Mouse (Mus musculus): ENCODE measurements around the gene Ccdc146. TPM values are rescaled to one million over a fixed set of nuclear protein-coding genes. Genes with fewer than 3 reads are reported as not detected.

Ccdc146 gene
- polyA plus RNA-seq, 1 experiment from 2014 or later: not detected

- no peak overlapping the region for H3K4me3 ChIP-seq
- no peaks in the 10 kb centered on the region; the same call in 1 of the 2 replicates for H3K4me1 ChIP-seq
- H3K27me3 ChIP-seq (ENCODE audit: poor library complexity, severe bottlenecking): no peaks in the 10 kb centered on the region
- no peak overlapping the region for H3K27ac ChIP-seq
- H3K9me3 ChIP-seq: no peaks in the 10 kb centered on the region
- WGBS: 48% methylated on average over 14 of the region's 14 CpGs
- no peak for DNase-seq (ENCODE audit: extremely low spot score, low spot score)
- no peaks in the 10 kb centered on the region for H3K36me3 ChIP-seq (replicated peaks)
These were observed 40.9 kb downstream of the Ccdc146 start for GRCm38 (mm10) chr5:21383392-21384251.

- Histone ChIP-seq H3K4me3 (no peak overlapping the region), H3K9me3 (no peaks in the 10 kb centered on the region), H3K27ac (no peak overlapping the region), H3K27me3 (ENCODE audit: poor library complexity, severe bottlenecking) (no peaks in the 10 kb centered on the region), H3K4me1 (no peaks in the 10 kb centered on the region; the same call in 1 of the 2 replicates), H3K36me3 (replicated peaks) (no peaks in the 10 kb centered on the region)
- WGBS: 84% methylated on average over 6 of the region's 6 CpGs
- DNase-seq (ENCODE audit: extremely low spot score, low spot score): no peak
These were observed 41.8 kb downstream of the Ccdc146 start for GRCm38 (mm10) chr5:21382678-21383077.

- H3K4me1 ChIP-seq: no peaks in the 10 kb centered on the region; the same call in 1 of the 2 replicates
- no peak overlapping the region for H3K27ac ChIP-seq
- no peak overlapping the region for H3K4me3 ChIP-seq
- no peak for DNase-seq (ENCODE audit: extremely low spot score, low spot score)
- H3K27me3 ChIP-seq (ENCODE audit: poor library complexity, severe bottlenecking): no peaks in the 10 kb centered on the region
- no peaks in the 10 kb centered on the region for H3K9me3 ChIP-seq
- 89% methylated on average over 6 of the region's 6 CpGs for WGBS
- H3K36me3 ChIP-seq (replicated peaks): no peaks in the 10 kb centered on the region
These were observed 42.5 kb downstream of the Ccdc146 start for GRCm38 (mm10) chr5:21381986-21382385.

- H3K4me3 ChIP-seq: no peak overlapping the region
- no peak overlapping the region for H3K27ac ChIP-seq
- no peaks in the 10 kb centered on the region for H3K9me3 ChIP-seq
- H3K4me1 ChIP-seq: no peaks in the 10 kb centered on the region; the same call in none of the 2 replicates
- peaks cover 6% of the 10 kb centered on the region for H3K27me3 ChIP-seq (ENCODE audit: poor library complexity, severe bottlenecking)
- DNase-seq (ENCODE audit: extremely low spot score, low spot score): no peak
- WGBS: 86% methylated on average over 2 of the region's 2 CpGs
- H3K36me3 ChIP-seq (replicated peaks): no peaks in the 10 kb centered on the region
These were observed 46.1 kb downstream of the Ccdc146 start for GRCm38 (mm10) chr5:21378397-21378796.

- Histone ChIP-seq H3K27me3 (ENCODE audit: poor library complexity, severe bottlenecking) (peaks cover 17% of the 10 kb centered on the region), H3K27ac (no peak overlapping the region), H3K4me3 (no peak overlapping the region), H3K36me3 (replicated peaks) (no peaks in the 10 kb centered on the region), H3K9me3 (no peaks in the 10 kb centered on the region), H3K4me1 (peaks cover 14% of the 10 kb centered on the region)
- 85% methylated on average over 4 of the region's 4 CpGs for WGBS
- DNase-seq (ENCODE audit: extremely low spot score, low spot score): no peak
These were observed 47.5 kb downstream of the Ccdc146 start for GRCm38 (mm10) chr5:21376935-21377334.

GRCm38 (mm10) chr5:21373180-21373518, 51.3 kb downstream of the Ccdc146 start:
- Histone ChIP-seq H3K4me3 (peak overlapping the region; percentile 66), H3K9me3 (no peaks in the 10 kb centered on the region), H3K27me3 (ENCODE audit: poor library complexity, severe bottlenecking) (peaks cover 17% of the 10 kb centered on the region), H3K27ac (peak overlapping the region; percentile 85; the same call in 1 of the 2 replicates), H3K4me1 (peaks cover 21% of the 10 kb centered on the region), H3K36me3 (replicated peaks) (no peaks in the 10 kb centered on the region)
- no peak for DNase-seq (ENCODE audit: extremely low spot score, low spot score)
- 74% methylated on average over 7 of the region's 7 CpGs for WGBS

- H3K4me3 ChIP-seq: peak within 1 kb of the TSS; percentile 66
- H3K27ac ChIP-seq: peak within 1 kb of the TSS; percentile 85
- H3K27me3 ChIP-seq (ENCODE audit: poor library complexity, severe bottlenecking): peaks cover 17% of the 10 kb centered on the region
- 5% methylated on average over 31 of the region's 31 CpGs for WGBS
- H3K4me1 ChIP-seq: peaks cover 26% of the 10 kb centered on the region
- no peaks in the 10 kb centered on the region for H3K36me3 ChIP-seq (replicated peaks)
- DNase-seq (ENCODE audit: extremely low spot score, low spot score): peak; percentile 67
- no peaks in the 10 kb centered on the region for H3K9me3 ChIP-seq
These were observed 51.8 kb downstream of the Ccdc146 start, which contains the start of gene Fgl2 for GRCm38 (mm10) chr5:21372493-21373179. Gene Fgl2, plus strand, starts transcription at chr5:21372642.

- peak overlapping the region; percentile 66 for H3K4me3 ChIP-seq
- H3K27ac ChIP-seq: no peak overlapping the region
These were observed 52.6 kb downstream of the Ccdc146 start for GRCm38 (mm10) chr5:21371920-21372319.

GRCm38 (mm10) chr5:21370218-21370947, 54.1 kb downstream of the Ccdc146 start:
- H3K9me3 ChIP-seq: no peaks in the 10 kb centered on the region
- no peak for DNase-seq (ENCODE audit: extremely low spot score, low spot score)
- H3K27ac ChIP-seq: no peak overlapping the region
- 90% methylated on average over 5 of the region's 5 CpGs for WGBS
- H3K36me3 ChIP-seq (replicated peaks): no peaks in the 10 kb centered on the region
- H3K27me3 ChIP-seq (ENCODE audit: poor library complexity, severe bottlenecking): peaks cover 17% of the 10 kb centered on the region
- no peak overlapping the region for H3K4me3 ChIP-seq
- H3K4me1 ChIP-seq: peaks cover 30% of the 10 kb centered on the region

More at GRCm38 (mm10) chr5:21371920-21372319, 52.6 kb downstream of the Ccdc146 start:
- WGBS: 41% methylated on average over 5 of the region's 5 CpGs
- no peak for DNase-seq (ENCODE audit: extremely low spot score, low spot score)
- Histone ChIP-seq H3K4me1 (peaks cover 30% of the 10 kb centered on the region), H3K27me3 (ENCODE audit: poor library complexity, severe bottlenecking) (peaks cover 17% of the 10 kb centered on the region), H3K9me3 (no peaks in the 10 kb centered on the region), H3K36me3 (replicated peaks) (no peaks in the 10 kb centered on the region)

GRCm38 (mm10) chr5:21367514-21367913, 57.0 kb downstream of the Ccdc146 start:
- H3K9me3 ChIP-seq: no peaks in the 10 kb centered on the region
- no peaks in the 10 kb centered on the region for H3K36me3 ChIP-seq (replicated peaks)
- WGBS: 5% methylated on average over 2 of the region's 2 CpGs
- peaks cover 22% of the 10 kb centered on the region for H3K4me1 ChIP-seq
- H3K27me3 ChIP-seq (ENCODE audit: poor library complexity, severe bottlenecking): peaks cover 1% of the 10 kb centered on the region; the same call in 1 of the 2 replicates
- no peak for DNase-seq (ENCODE audit: extremely low spot score, low spot score)
- no peak overlapping the region for H3K4me3 ChIP-seq
- peak overlapping the region; percentile 62 for H3K27ac ChIP-seq

GRCm38 (mm10) chr5:21366338-21367053, 58.0 kb downstream of the Ccdc146 start:
- DNase-seq (ENCODE audit: extremely low spot score, low spot score): no peak
- Histone ChIP-seq H3K9me3 (no peaks in the 10 kb centered on the region), H3K27me3 (ENCODE audit: poor library complexity, severe bottlenecking) (no peaks in the 10 kb centered on the region; the same call in 1 of the 2 replicates), H3K36me3 (replicated peaks) (no peaks in the 10 kb centered on the region), H3K27ac (no peak overlapping the region), H3K4me1 (peaks cover 14% of the 10 kb centered on the region), H3K4me3 (no peak overlapping the region)
- WGBS: 64% methylated on average over 4 of the region's 4 CpGs

GRCm38 (mm10) chr5:21363343-21363742, 61.1 kb downstream of the Ccdc146 start:
- Histone ChIP-seq H3K27me3 (ENCODE audit: poor library complexity, severe bottlenecking) (no peaks in the 10 kb centered on the region), H3K27ac (no peak overlapping the region), H3K36me3 (replicated peaks) (no peaks in the 10 kb centered on the region), H3K4me3 (no peak overlapping the region), H3K4me1 (peaks cover 12% of the 10 kb centered on the region), H3K9me3 (no peaks in the 10 kb centered on the region)
- no peak for DNase-seq (ENCODE audit: extremely low spot score, low spot score)
- 84% methylated on average over 3 of the region's 3 CpGs for WGBS

All from forebrain, embryonic 10.5 days (tissue).